Mouse (Mus musculus) lung, embryonic 15.5 days (tissue): ENCODE results near the gene Itga7. TPM values are rescaled to one million over a fixed set of nuclear protein-coding genes. Genes with fewer than 3 reads are reported as not detected.
A peak's percentile ranks its signal among the peaks of the same experiment; 100 is the strongest.

Experiments used
- ATAC-seq: fragments of 200-750 bp; cut with Nextera tagmentation; 2 replicates; pipeline ENCODE4 v1.8.0; 2017; ENCODE audit warnings: moderate number of reproducible peaks, borderline replicate concordance; ENCODE audit not compliant: low FRiP score, low TSS enrichment; ENCODE audit errors: extremely low read depth
- H3K27ac ChIP-seq: fragments of 300-500 bp; sonication (generic); 2 replicates; pipeline ENCODE4 v1.5.1; 2015; ENCODE audit warnings: moderate library complexity, mild to moderate bottlenecking, inconsistent platforms
- H3K27me3 ChIP-seq: fragments of 300-500 bp; sonication (generic); 2 replicates; pipeline ENCODE4 v1.6.1; 2015; ENCODE audit warnings: inconsistent platforms
- H3K36me3 ChIP-seq: fragments of 300-500 bp; sonication (generic); 2 replicates; pipeline ENCODE4 v1.6.1; 2015; ENCODE audit warnings: inconsistent platforms
- H3K4me1 ChIP-seq: fragments of 300-500 bp; sonication (generic); 2 replicates; pipeline ENCODE4 v1.6.1; 2015; ENCODE audit warnings: inconsistent platforms
- H3K4me2 ChIP-seq: fragments of 300-500 bp; sonication (generic); 2 replicates; pipeline ENCODE4 v1.6.1; 2015; ENCODE audit warnings: inconsistent platforms, mild to moderate bottlenecking, moderate library complexity
- H3K4me3 ChIP-seq: fragments of 300-500 bp; sonication (generic); 2 replicates; pipeline ENCODE4 v1.5.1; 2015; ENCODE audit warnings: mild to moderate bottlenecking, inconsistent platforms
- H3K9ac ChIP-seq: fragments of 300-500 bp; sonication (generic); 2 replicates; pipeline ENCODE4 v1.6.1; 2015; ENCODE audit warnings: inconsistent platforms
- H3K9me3 ChIP-seq: fragments of 300-500 bp; sonication (generic); 2 replicates; pipeline ENCODE4 v1.6.1; 2016; ENCODE audit warnings: inconsistent platforms
- WGBS: fragments of 180-500 bp; shearing (Covaris S2); methylation state at CpG from one replicate; pipeline ENCODE4 v1.1.7; 2015; 5-methylcytosine and 5-hydroxymethylcytosine counted together
- polyA plus RNA-seq: library from polyadenylated mRNA; unstranded; fragments of >200 nt; fragmentation: Nextera tagmentation; extraction: Ambion mirVana; gene quantifications from 2 replicates; pipeline ENCODE4 v1.2.1, GENCODE M21; 2015

The Itga7 gene
- polyA plus RNA-seq, 1 experiment from 2014 or later = 5.0 TPM

DNA sequence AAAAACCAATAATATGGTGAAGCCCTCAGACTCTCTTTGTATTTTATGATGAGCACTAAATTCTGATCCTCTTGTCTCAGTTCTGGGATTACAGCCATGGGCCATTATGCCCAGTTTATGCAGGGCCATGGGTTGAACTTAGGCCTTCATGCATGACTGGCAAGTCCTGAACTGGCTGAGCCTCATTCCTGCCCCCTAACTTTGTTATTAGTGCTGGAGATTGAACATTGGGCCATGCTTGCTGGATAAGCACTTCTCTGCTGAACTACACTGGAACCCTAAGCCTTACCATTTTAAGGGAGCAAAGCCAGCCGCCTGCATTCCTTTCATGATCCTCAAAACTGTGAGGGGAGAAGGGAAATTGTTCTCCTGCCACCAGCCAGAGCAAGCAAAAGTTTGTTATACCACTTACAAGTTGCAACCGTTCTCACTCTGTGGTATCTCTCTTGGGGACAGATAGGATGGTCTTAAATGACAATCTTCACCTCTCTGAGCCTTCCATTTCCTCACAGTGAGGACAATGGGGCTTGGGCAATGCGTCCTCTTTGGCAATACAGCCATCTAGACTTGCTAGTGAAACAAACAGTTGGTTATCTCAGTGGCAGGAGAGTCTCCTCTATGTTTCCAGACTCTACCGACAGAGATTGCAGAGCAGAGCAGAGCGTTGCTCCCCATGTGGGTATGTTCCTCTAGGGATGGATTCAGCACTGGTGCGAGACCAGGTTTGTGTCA lies 33.7 kb upstream of the Itga7 start:
- peaks cover 16% of the 10 kb centered on the region for H3K27me3 ChIP-seq
- no peak overlapping the region for H3K27ac ChIP-seq
- ATAC-seq = no peak
- no peak overlapping the region for H3K4me3 ChIP-seq
- no peak overlapping the region for H3K4me2 ChIP-seq
- H3K36me3 ChIP-seq = no peaks in the 10 kb centered on the region
- H3K9ac ChIP-seq = no peak overlapping the region
- peaks cover 24% of the 10 kb centered on the region for H3K4me1 ChIP-seq
- 69% methylated on average over 6 of the region's 6 CpGs for whole genome bisulfite sequencing
- no peaks in the 10 kb centered on the region for H3K9me3 ChIP-seq

DNA sequence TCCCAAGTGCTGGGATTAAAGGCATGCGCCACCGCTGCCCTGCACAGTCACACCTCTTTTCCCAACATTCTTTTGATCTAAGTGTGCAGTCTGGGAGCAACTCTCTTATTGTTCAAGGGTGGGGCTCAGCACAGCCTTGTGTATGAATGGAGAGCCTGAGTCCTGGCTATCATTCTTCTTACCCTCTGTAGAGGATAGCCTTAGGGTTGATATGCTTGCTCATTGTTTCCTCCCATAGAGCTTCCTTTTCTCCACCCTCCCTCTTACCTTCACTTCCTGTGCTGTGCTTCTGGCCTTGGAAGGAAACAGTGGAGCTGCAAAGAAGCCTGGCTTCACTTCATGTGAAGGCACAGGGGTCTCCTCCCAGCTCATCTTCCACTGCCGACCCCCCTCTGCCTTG lies 32.9 kb upstream of the Itga7 start, which contains the start of gene Cd63:
Cd63 (plus strand) TSS at position 292 of the 400 bp plus-strand sequence.
- peaks cover 17% of the 10 kb centered on the region for H3K4me1 ChIP-seq
- no peak within 1 kb of the TSS for H3K4me3 ChIP-seq
- no peak within 1 kb of the TSS for H3K4me2 ChIP-seq
- no peak for ATAC-seq
- H3K36me3 ChIP-seq = no peaks in the 10 kb centered on the region
- H3K27ac ChIP-seq = no peak within 1 kb of the TSS
- no peak within 1 kb of the TSS for H3K9ac ChIP-seq
- 79% methylated on average over 3 of the region's 3 CpGs for WGBS
- no peaks in the 10 kb centered on the region for H3K9me3 ChIP-seq
- peaks cover 14% of the 10 kb centered on the region for H3K27me3 ChIP-seq

GRCm38 (mm10) chr10:128901409-128901808 lies 32.2 kb upstream of the Itga7 start:
- Histone ChIP-seq H3K27ac (no peak overlapping the region), H3K4me3 (no peak overlapping the region), H3K9me3 (no peaks in the 10 kb centered on the region), H3K9ac (no peak overlapping the region), H3K4me1 (peaks cover 10% of the 10 kb centered on the region), H3K4me2 (no peak overlapping the region), H3K27me3 (peaks cover 7% of the 10 kb centered on the region), H3K36me3 (no peaks in the 10 kb centered on the region)
- WGBS = 72% methylated on average over 1 of the region's 1 CpGs
- ATAC-seq = no peak

- no peak overlapping the region for H3K9ac ChIP-seq
- H3K4me3 ChIP-seq = no peak overlapping the region
- H3K9me3 ChIP-seq = no peaks in the 10 kb centered on the region
- no peak overlapping the region for H3K4me2 ChIP-seq
- WGBS = 70% methylated on average over 3 of the region's 3 CpGs
- no peaks in the 10 kb centered on the region for H3K27me3 ChIP-seq
- no peak for ATAC-seq
- H3K27ac ChIP-seq = no peak overlapping the region
- H3K36me3 ChIP-seq = no peaks in the 10 kb centered on the region
- peaks cover 2% of the 10 kb centered on the region; the same call in 1 of the 2 replicates for H3K4me1 ChIP-seq
These were observed 31.1 kb upstream of the Itga7 start for GRCm38 (mm10) chr10:128902409-128902988.

DNA sequence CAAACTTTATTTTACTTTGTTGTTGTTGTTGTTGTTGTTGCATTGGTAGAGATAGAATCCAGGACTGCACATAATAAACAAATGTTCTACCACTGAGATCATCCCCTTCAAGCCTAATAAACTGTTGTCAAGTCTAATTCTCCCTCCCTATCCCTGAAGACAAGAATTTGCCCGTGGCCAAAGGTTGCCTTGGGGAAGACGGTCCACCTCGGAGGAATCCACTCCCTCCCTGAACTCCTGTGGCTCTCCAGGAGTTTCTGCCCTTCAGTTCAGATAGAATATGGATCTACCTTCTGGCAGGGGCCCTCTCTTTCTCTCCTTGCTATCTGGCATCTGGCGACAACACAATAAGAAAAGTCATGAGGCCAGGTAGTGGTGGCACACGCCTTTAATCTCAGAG lies 28.8 kb upstream of the Itga7 start:
- H3K9me3 ChIP-seq = no peaks in the 10 kb centered on the region
- WGBS = 82% methylated on average over 5 of the region's 5 CpGs
- H3K9ac ChIP-seq = no peak overlapping the region
- H3K27me3 ChIP-seq = no peaks in the 10 kb centered on the region
- H3K4me2 ChIP-seq = no peak overlapping the region
- ATAC-seq = no peak
- no peaks in the 10 kb centered on the region for H3K36me3 ChIP-seq
- no peak overlapping the region for H3K27ac ChIP-seq
- no peak overlapping the region for H3K4me3 ChIP-seq
- peaks cover 9% of the 10 kb centered on the region for H3K4me1 ChIP-seq

DNA sequence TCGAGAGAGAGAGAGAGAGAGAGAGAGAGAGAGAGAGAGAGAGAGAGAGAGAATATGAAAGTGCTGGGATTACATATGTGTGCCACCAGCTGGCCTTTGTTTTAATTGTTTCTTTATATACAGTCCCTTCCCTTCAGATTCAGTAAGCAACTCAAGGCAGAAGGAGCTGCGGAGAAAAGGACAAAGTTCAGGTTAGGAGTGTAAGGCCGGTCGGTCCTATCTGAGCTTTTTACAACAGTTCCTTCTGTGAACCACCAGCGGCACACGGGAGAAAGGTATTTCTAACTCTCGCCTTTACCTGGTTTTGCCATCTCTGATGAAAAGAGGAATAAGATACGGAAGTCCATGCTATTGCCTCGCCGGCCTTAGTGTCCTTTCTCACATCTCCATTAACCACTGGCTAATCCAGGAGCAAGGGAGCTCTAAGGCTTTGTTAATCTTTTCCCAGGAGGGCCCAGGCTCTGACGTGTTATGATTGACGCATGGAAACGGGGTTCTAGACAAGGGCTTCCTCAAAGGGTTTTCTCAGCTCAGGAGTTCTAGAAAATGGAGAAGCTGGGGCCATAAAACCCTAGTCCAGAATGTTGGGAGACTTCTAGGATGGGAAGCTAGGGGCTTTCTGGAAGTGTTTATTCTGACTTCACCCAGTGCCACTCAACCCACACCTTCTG lies 24.7 kb upstream of the Itga7 start:
- Histone ChIP-seq H3K4me2 (peak overlapping the region; percentile 83), H3K9ac (peak overlapping the region; percentile 94), H3K27ac (peak overlapping the region; percentile 88), H3K9me3 (no peaks in the 10 kb centered on the region), H3K27me3 (no peaks in the 10 kb centered on the region), H3K4me3 (peak overlapping the region; percentile 94), H3K4me1 (peaks cover 31% of the 10 kb centered on the region), H3K36me3 (peaks cover 15% of the 10 kb centered on the region)
- no peak for ATAC-seq
- 54% methylated on average over 13 of the region's 13 CpGs for WGBS

- Histone ChIP-seq H3K9me3 (no peaks in the 10 kb centered on the region), H3K27me3 (no peaks in the 10 kb centered on the region), H3K4me2 (peak overlapping the region; percentile 83), H3K4me3 (peak overlapping the region; percentile 94), H3K27ac (peak overlapping the region; percentile 88), H3K9ac (peak overlapping the region; percentile 94), H3K36me3 (peaks cover 22% of the 10 kb centered on the region), H3K4me1 (peaks cover 31% of the 10 kb centered on the region)
- under 1% methylated on average over 29 of the region's 41 CpGs for WGBS
- ATAC-seq = peak; percentile 92
These were observed 24.0 kb upstream of the Itga7 start for GRCm38 (mm10) chr10:128909567-128910028.

GRCm38 (mm10) chr10:128910066-128910841 lies 23.4 kb upstream of the Itga7 start:
- H3K9ac ChIP-seq = peak overlapping the region; percentile 94
- H3K27ac ChIP-seq = peak overlapping the region; percentile 88
- 1% methylated on average over 64 of the region's 66 CpGs for WGBS
- H3K27me3 ChIP-seq = no peaks in the 10 kb centered on the region
- H3K9me3 ChIP-seq = no peaks in the 10 kb centered on the region
- ATAC-seq = peak; percentile 27
- H3K4me3 ChIP-seq = peak overlapping the region; percentile 94
- H3K36me3 ChIP-seq = peaks cover 28% of the 10 kb centered on the region
- peaks cover 31% of the 10 kb centered on the region for H3K4me1 ChIP-seq
- peak overlapping the region; percentile 83 for H3K4me2 ChIP-seq

DNA sequence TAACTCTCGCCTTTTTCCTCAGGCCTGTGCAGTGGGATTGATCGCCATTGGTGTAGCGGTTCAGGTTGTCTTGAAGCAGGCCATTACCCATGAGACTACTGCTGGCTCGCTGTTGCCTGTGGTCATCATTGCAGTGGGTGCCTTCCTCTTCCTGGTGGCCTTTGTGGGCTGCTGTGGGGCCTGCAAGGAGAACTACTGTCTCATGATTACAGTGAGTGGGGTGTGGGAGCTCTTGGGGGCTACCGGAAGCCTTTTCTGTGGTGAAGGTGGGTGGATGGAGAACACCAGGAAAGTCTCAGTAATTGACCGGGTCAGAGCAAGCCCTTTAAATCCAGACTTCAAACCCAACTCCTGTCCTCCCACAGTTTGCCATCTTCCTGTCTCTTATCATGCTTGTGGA lies 22.2 kb upstream of the Itga7 start:
- H3K4me2 ChIP-seq = peak overlapping the region; percentile 83
- WGBS = 86% methylated on average over 6 of the region's 6 CpGs
- H3K27ac ChIP-seq = no peak overlapping the region
- peaks cover 36% of the 10 kb centered on the region for H3K36me3 ChIP-seq
- no peak overlapping the region for H3K9ac ChIP-seq
- peak overlapping the region; percentile 94 for H3K4me3 ChIP-seq
- H3K9me3 ChIP-seq = no peaks in the 10 kb centered on the region
- no peak for ATAC-seq
- H3K4me1 ChIP-seq = peaks cover 31% of the 10 kb centered on the region
- H3K27me3 ChIP-seq = no peaks in the 10 kb centered on the region

DNA sequence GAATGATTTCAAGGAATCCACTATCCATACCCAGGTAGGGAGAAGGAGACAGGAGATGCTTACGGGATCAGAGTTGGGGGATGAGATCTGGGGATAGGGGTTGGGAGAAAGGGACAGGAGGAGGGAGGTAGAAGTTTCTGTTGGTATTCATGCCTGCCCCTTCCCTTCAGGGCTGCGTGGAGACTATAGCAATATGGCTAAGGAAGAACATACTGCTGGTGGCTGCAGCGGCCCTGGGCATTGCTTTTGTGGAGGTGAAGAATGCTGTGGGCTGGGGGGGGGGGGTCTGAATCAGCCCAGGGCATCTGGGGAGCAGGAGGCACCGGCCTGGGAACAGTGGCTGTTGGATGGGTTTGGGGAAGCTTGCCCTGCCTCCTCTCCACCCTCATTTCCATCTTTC lies 21.4 kb upstream of the Itga7 start:
- Histone ChIP-seq H3K9me3 (no peaks in the 10 kb centered on the region), H3K4me3 (no peak overlapping the region), H3K9ac (no peak overlapping the region), H3K4me1 (peaks cover 31% of the 10 kb centered on the region), H3K36me3 (peaks cover 43% of the 10 kb centered on the region), H3K4me2 (no peak overlapping the region), H3K27me3 (no peaks in the 10 kb centered on the region), H3K27ac (no peak overlapping the region)
- ATAC-seq = no peak
- WGBS = 82% methylated on average over 4 of the region's 4 CpGs

DNA sequence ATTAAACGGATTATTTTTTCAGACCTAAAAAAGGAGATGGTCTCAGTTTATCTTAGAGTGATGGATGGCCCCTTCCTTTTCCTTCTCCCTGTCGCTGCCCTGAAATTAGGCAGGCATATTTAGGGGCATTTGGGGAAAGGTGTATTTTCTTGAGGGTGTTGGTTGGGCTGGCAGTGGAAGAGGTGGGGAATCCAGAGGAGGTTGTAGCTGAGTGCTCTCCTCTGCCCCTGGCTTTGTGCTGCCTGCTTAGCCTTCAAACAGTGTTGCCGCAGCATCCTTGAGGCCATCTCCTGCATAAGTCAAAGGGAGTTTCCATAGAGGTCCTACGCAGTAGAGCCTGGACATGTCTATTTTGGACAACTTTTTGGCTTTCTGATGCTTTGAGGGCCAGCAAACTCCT lies 20.8 kb upstream of the Itga7 start:
- 0 out of 2 replicates have a peak overlapping the region, but pooled peaks have one; percentile 30 for H3K27ac ChIP-seq
- ATAC-seq = no peak
- H3K9me3 ChIP-seq = no peaks in the 10 kb centered on the region
- H3K4me1 ChIP-seq = peaks cover 31% of the 10 kb centered on the region
- H3K36me3 ChIP-seq = peaks cover 48% of the 10 kb centered on the region
- no peaks in the 10 kb centered on the region for H3K27me3 ChIP-seq
- H3K9ac ChIP-seq = no peak overlapping the region
- no peak overlapping the region for H3K4me2 ChIP-seq
- 74% methylated on average over 4 of the region's 4 CpGs for WGBS
- no peak overlapping the region for H3K4me3 ChIP-seq
